Mouse (Mus musculus) olfactory bulb, adult 2 months (tissue): ENCODE measurements at regions not wholly inside any gene's neighbourhood (a gene's known extent, or its start where the extent isn't known, plus 50 kb on each side); places are given as distances from the start of the nearest gene placed in this dataset.

ENCODE experiments used
- H3K27ac ChIP-seq: fragments of 200-500 bp; 2 replicates; pipeline ENCODE4 v1.5.1; 2012; ENCODE audit warnings: low read depth, low read length; ENCODE audit not compliant: insufficient read depth
- H3K4me1 ChIP-seq: fragments of 200-500 bp; 2 replicates; pipeline ENCODE4 v1.6.1; 2012; ENCODE audit warnings: low read length; ENCODE audit not compliant: control insufficient read depth, insufficient read depth
- H3K4me3 ChIP-seq: fragments of 200-500 bp; 2 replicates; pipeline ENCODE4 v1.5.1; 2012; ENCODE audit warnings: mild to moderate bottlenecking, low read depth, low read length, moderate library complexity; ENCODE audit not compliant: insufficient read depth
- CTCF ChIP-seq: fragments of 200-500 bp; IDR thresholded peaks from 2 replicates; pipeline ENCODE4 v1.5.1; 2012; ENCODE audit warnings: low read depth, mild to moderate bottlenecking, low read length, moderate library complexity; ENCODE audit not compliant: insufficient read depth
- POLR2A ChIP-seq: fragments of 200-500 bp; IDR thresholded peaks from 2 replicates; pipeline ENCODE4 v1.6.1; 2012; ENCODE audit warnings: mild to moderate bottlenecking, low read depth, low read length, moderate library complexity; ENCODE audit not compliant: insufficient read depth
- WGBS: fragments of 180-500 bp; shearing (Covaris S2); methylation state at CpG from one replicate; pipeline ENCODE4 v1.1.7; 2018; 5-methylcytosine and 5-hydroxymethylcytosine counted together

GRCm38 (mm10) chr8:26690178-26690735 is 286.9 kb upstream of the Zfp703 start:
- no peak for TF ChIP-seq CTCF
- no peak for TF ChIP-seq POLR2A
- H3K4me1 ChIP-seq: no peaks in the 10 kb centered on the region; the same call in 1 of the 2 replicates

GRCm38 (mm10) chr8:26697579-26698084 is 279.5 kb upstream of the Zfp703 start:
- no peaks in the 10 kb centered on the region for H3K4me1 ChIP-seq
- TF ChIP-seq POLR2A: no peak
- no peak for TF ChIP-seq CTCF
- WGBS: 91% methylated on average over 1 of the region's 4 CpGs

More at GRCm38 (mm10) chr8:26690178-26690735, 286.9 kb upstream of the Zfp703 start:
- Histone ChIP-seq H3K4me3 (no peak overlapping the region), H3K27ac (no peak overlapping the region)
- 79% methylated on average over 6 of the region's 6 CpGs for WGBS

GRCm38 (mm10) chr8:26698580-26698979 is 278.5 kb upstream of the Zfp703 start:
- no peak for TF ChIP-seq CTCF
- TF ChIP-seq POLR2A: no peak
- 82% methylated on average over 7 of the region's 7 CpGs for WGBS
- no peak overlapping the region for H3K4me3 ChIP-seq
- no peak overlapping the region for H3K27ac ChIP-seq
- no peaks in the 10 kb centered on the region for H3K4me1 ChIP-seq

More at GRCm38 (mm10) chr8:26697579-26698084, 279.5 kb upstream of the Zfp703 start:
- no peak overlapping the region for H3K4me3 ChIP-seq
- H3K27ac ChIP-seq: no peak overlapping the region

- Histone ChIP-seq H3K27ac (no peak overlapping the region), H3K4me1 (no peaks in the 10 kb centered on the region), H3K4me3 (no peak overlapping the region)
- TF ChIP-seq POLR2A (no peak), CTCF (no peak)
- 50% methylated on average over 9 of the region's 9 CpGs for WGBS
These were observed 270.9 kb upstream of the Zfp703 start for GRCm38 (mm10) chr8:26706048-26706767.

GRCm38 (mm10) chr8:26706768-26707156 is 270.4 kb upstream of the Zfp703 start:
- Histone ChIP-seq H3K4me1 (no peaks in the 10 kb centered on the region), H3K27ac (no peak overlapping the region), H3K4me3 (no peak overlapping the region)
- WGBS: 90% methylated on average over 7 of the region's 7 CpGs
- TF ChIP-seq CTCF (no peak), POLR2A (no peak)

- no peak overlapping the region for H3K4me3 ChIP-seq
- 94% methylated on average over 8 of the region's 8 CpGs for WGBS
- H3K27ac ChIP-seq: no peak overlapping the region
- TF ChIP-seq POLR2A: no peak
- TF ChIP-seq CTCF: no peak
- no peaks in the 10 kb centered on the region for H3K4me1 ChIP-seq
These were observed 263.3 kb upstream of the Zfp703 start for GRCm38 (mm10) chr8:26713836-26714235.

- TF ChIP-seq POLR2A (no peak), CTCF (no peak)
- Histone ChIP-seq H3K27ac (no peak overlapping the region), H3K4me3 (no peak overlapping the region), H3K4me1 (no peaks in the 10 kb centered on the region)
- WGBS: 91% methylated on average over 3 of the region's 3 CpGs
These were observed 262.4 kb upstream of the Zfp703 start for GRCm38 (mm10) chr8:26714714-26715113.

GRCm38 (mm10) chr8:26718409-26719355 is 258.4 kb upstream of the Zfp703 start:
- Histone ChIP-seq H3K4me1 (no peaks in the 10 kb centered on the region), H3K4me3 (no peak overlapping the region), H3K27ac (no peak overlapping the region)
- TF ChIP-seq POLR2A (no peak), CTCF (no peak)
- 75% methylated on average over 11 of the region's 11 CpGs for WGBS
